Mouse (Mus musculus): Measurements from ENCODE around the gene Icam2. TPM values are rescaled to one million over a fixed set of nuclear protein-coding genes. Genes with fewer than 3 reads are reported as not detected.

Icam2 gene
- polyA plus RNA-seq, 1 experiment from 2014 or later, result 14.8 TPM

DNA sequence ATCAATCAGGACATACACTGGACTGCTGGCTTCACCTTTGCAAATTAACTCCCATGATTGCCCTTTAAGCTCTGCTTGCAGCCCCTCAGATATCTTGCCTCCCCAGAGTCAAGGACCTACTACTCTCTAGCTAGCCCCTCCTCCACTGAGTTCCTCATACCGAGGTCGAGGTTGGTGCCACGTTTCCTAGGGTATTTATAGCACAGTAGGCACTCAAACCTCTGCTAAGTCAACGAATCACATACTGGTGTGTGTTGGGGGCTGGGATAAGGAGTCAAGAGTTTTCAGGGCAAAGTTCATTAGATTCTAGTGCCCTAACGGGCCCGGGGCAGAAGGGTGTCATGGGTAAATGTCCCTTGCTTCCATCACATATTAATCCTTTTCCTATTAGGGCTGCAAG lies 58.7 kb downstream of the Icam2 start:
- Histone ChIP-seq H3K9ac (ENCODE audit: low read depth, low read length) (no peak overlapping the region), H3K4me2 (ENCODE audit: low read depth, low read length) (no peak overlapping the region), H3K4me1 (ENCODE audit: control insufficient read depth, low read depth, low read length) (peaks cover 4% of the 10 kb centered on the region), H3K36me3 (ENCODE audit: control insufficient read depth, insufficient read depth) (no peaks in the 10 kb centered on the region), H3K27ac (ENCODE audit: low read length) (no peak overlapping the region), H3K9me3 (replicated peaks; ENCODE audit: control insufficient read depth, low read length) (no peaks in the 10 kb centered on the region), H3K27me3 (ENCODE audit: control insufficient read depth, insufficient read depth, low read depth, low read length) (no peaks in the 10 kb centered on the region), H3K4me3 (ENCODE audit: low read depth, low read length) (no peak overlapping the region)
- WGBS (ENCODE audit: insufficient replicate concordance), result 16% methylated on average over 6 of the region's 6 CpGs
- no peak for ATAC-seq (ENCODE audit: low read depth)

DNA sequence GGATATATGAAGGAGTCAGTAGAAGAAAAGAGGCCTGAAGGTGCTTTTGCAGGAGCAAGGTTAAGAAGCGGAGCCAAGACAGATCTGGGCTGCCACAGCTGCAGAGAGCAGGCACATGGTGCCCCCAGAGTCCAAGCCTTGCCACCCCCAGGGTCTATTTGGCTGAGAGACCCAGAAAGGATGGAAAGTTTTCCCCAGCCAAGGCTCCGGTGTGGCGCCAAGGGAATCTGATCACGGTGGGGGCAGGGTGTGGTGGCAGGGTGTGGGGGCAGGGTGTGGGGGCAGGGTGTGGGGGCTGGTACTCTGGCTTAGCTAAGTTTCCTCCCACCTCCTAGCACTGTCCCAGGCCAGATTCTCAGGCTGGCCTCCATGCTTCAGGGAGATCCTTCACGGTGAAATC lies 59.4 kb downstream of the Icam2 start:
- Histone ChIP-seq H3K4me1 (ENCODE audit: control insufficient read depth, low read depth, low read length) (peaks cover 4% of the 10 kb centered on the region), H3K4me2 (ENCODE audit: low read depth, low read length) (no peak overlapping the region), H3K9me3 (replicated peaks; ENCODE audit: control insufficient read depth, low read length) (no peaks in the 10 kb centered on the region), H3K27ac (ENCODE audit: low read length) (no peak overlapping the region), H3K9ac (ENCODE audit: low read depth, low read length) (no peak overlapping the region), H3K27me3 (ENCODE audit: control insufficient read depth, insufficient read depth, low read depth, low read length) (no peaks in the 10 kb centered on the region), H3K4me3 (ENCODE audit: low read depth, low read length) (no peak overlapping the region), H3K36me3 (ENCODE audit: control insufficient read depth, insufficient read depth) (no peaks in the 10 kb centered on the region)
- ATAC-seq (ENCODE audit: low read depth), result no peak
- WGBS (ENCODE audit: insufficient replicate concordance), result 49% methylated on average over 5 of the region's 5 CpGs

Other genes starting within 250 kb of the Icam2 start
- not detected in 2 replicates for gene Gm10840, start 227.2 kb downstream of the Icam2 start, polyA plus RNA-seq (2015; fragmentation: Nextera tagmentation; extraction: Ambion mirVana)
- gene Limd2, start 227.2 kb downstream of the Icam2 start, polyA plus RNA-seq (2015; fragmentation: Nextera tagmentation; extraction: Ambion mirVana), result 76.8 and 79.6 TPM in 2 replicates
- 7.3 and 7.6 TPM in 2 replicates for gene Strada, start 185.9 kb downstream of the Icam2 start, polyA plus RNA-seq (2015; fragmentation: Nextera tagmentation; extraction: Ambion mirVana)
- 42.3 and 44.2 TPM in 2 replicates for gene Ccdc47, start 171.7 kb downstream of the Icam2 start, polyA plus RNA-seq (2015; fragmentation: Nextera tagmentation; extraction: Ambion mirVana)
- gene Ddx42, start 171.1 kb downstream of the Icam2 start, polyA plus RNA-seq (2015; fragmentation: Nextera tagmentation; extraction: Ambion mirVana), result 22.7 and 24.7 TPM in 2 replicates
- gene Ftsj3, start 132.0 kb downstream of the Icam2 start, polyA plus RNA-seq (2015; fragmentation: Nextera tagmentation; extraction: Ambion mirVana), result 25.2 and 27.0 TPM in 2 replicates
- gene Psmc5, start 131.9 kb downstream of the Icam2 start, polyA plus RNA-seq (2015; fragmentation: Nextera tagmentation; extraction: Ambion mirVana), result 113 and 118 TPM in 2 replicates
- gene Smarcd2, start 115.1 kb downstream of the Icam2 start, polyA plus RNA-seq (2015; fragmentation: Nextera tagmentation; extraction: Ambion mirVana), result 19.4 and 19.5 TPM in 2 replicates
- gene Tcam1, start 111.4 kb downstream of the Icam2 start, polyA plus RNA-seq (2015; fragmentation: Nextera tagmentation; extraction: Ambion mirVana), result 0.13 and 0.16 TPM in 2 replicates
- gene Gh, start 86.2 kb downstream of the Icam2 start, polyA plus RNA-seq (2015; fragmentation: Nextera tagmentation; extraction: Ambion mirVana), result not detected in 2 replicates
- 11.3 and 12.3 TPM in 2 replicates for gene Cd79b, start 73.3 kb downstream of the Icam2 start, polyA plus RNA-seq (2015; fragmentation: Nextera tagmentation; extraction: Ambion mirVana)
- gene Scn4a, start 34.8 kb downstream of the Icam2 start, polyA plus RNA-seq (2015; fragmentation: Nextera tagmentation; extraction: Ambion mirVana), result 0.04 and 0.13 TPM in 2 replicates
- not detected in 2 replicates for gene Prr29, start 22.6 kb downstream of the Icam2 start, polyA plus RNA-seq (2015; fragmentation: Nextera tagmentation; extraction: Ambion mirVana)
- gene Ern1, start 99.8 kb upstream of the Icam2 start, polyA plus RNA-seq (2015; fragmentation: Nextera tagmentation; extraction: Ambion mirVana), result 4.7 and 5.2 TPM in 2 replicates
- gene Tex2, start 225.3 kb upstream of the Icam2 start, polyA plus RNA-seq (2015; fragmentation: Nextera tagmentation; extraction: Ambion mirVana), result 10.6 and 12.2 TPM in 2 replicates